Mouse (Mus musculus) T-helper 1 cell (primary cell): ENCODE results near the gene Cep57l1.

Experiments used
- in situ Hi-C: fragments of 300-600 bp; cut with MboI, MseI; formaldehyde crosslinking; loops from one replicate; pipeline ENCODE4 v1.15.1; 2025; ENCODE audit warnings: high pct_unique_total_duplicates

The Cep57l1 gene

DNA sequence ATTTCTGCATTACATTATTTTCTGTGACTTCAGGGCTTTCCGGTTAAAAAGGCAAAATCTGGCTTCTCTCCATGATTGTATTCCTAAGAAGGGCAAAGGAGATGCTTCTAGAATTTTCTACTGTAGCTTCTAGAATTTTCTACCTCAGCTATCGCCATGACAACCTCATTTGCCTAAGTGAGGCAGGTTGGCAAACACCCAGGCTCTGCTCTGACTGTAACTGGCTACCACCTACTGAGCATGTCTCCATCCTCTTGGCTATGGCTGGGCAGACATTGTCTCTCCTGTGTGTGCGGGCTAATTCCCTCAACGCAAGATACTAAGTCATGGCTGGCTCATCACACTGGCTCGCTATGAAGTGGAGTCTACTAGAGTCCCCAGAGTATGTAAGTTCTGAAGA is 63.1 kb downstream of the Cep57l1 start:
- in situ Hi-C loops: no loop called here

DNA sequence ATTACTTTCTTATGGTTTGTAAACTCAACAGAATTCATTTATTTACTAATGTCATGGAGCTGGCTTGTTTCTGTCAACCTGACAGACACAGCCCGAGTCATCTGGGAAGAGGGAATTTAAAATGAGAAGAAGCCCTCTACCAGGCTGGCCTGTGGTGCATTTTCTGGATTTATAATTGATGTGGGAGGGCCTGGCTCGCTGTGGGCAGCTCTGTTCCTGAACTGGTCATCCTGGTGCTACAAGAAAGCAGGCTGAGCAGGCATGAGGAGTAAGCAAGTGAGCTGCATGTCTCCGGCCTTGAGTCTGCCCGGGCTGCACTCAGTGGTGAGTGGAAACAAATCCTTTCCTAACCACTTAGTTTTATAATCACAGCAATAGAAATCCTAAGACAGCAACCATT is 65.7 kb downstream of the Cep57l1 start:
- in situ Hi-C loops: no loop called here

DNA sequence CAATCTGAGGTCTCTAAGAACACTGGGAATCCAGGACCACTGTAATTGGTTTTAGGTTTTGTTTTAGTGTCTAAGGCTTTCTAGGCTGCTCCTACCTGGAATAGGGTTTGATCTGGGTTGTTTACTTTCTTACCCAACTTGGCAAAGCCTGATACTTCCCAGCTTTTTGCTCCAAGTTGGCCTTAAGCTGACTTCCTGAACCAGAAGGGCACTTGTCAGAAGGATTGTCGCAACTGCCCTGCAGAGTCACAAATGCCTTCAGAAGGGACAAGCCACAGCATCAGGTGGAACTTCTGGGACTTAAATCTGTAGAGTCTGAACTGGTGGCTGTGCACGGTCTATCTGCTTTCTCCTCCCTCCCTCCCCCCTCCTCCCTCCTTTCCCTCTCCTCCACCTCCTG is 69.5 kb downstream of the Cep57l1 start:
- in situ Hi-C loops: no loop called here

DNA sequence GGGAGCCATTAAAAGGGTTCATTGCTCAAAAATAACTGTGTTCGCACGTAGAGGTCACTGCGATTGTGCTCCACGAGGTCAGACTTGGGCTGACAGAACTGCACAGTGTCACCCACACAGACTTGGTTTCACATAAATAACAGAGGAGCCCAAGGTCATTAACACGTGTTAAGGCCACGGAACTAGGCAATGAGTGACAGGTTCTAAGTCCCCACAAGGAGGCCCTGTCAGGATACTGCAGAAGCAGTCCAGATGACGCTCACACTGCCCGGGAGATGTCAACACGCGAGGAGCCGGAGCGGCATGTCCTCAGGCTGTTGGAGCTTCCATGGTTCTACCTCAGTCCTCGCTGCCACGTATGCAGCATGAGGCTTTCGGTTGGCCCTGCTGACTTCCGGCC is 72.4 kb downstream of the Cep57l1 start:
- in situ Hi-C loops: no loop called here

DNA sequence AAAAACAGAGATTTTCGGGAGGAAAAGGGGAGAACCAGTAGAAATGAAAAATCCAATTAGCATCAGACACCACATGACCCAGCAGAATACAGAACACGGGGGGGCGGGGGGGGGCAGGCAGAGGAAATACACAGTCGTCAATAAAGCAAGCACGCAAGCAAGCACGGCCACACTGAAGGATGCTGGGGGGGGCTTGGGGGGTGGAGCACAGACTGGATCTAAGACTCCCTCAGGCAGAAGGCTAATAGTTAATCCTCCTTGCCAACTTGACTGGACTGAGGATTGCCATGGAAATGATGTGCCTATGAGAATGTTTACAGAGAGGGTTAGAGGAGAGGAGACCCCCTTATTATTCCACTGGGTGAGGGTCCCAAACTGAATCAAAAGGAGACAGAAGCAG is 74.3 kb downstream of the Cep57l1 start:
- in situ Hi-C loops: no loop called here

DNA sequence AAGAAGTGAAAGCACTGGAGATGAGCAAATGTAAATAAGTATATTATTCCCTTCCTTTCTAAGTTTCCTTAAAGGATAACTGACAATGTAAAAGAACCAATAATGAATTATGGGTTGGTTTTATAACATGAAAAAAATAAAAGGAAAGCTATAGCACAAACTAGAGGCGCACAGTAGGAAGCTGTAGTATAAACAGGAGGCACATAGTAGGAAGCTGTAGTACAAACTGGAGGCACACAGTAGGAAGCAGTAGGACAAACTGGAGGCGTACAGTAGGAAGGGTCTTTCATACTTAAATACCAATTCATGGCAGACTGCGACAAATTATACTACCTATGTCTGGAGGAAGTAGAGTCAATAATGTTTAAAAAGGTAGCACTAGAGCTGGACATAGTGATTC is 76.5 kb downstream of the Cep57l1 start:
- in situ Hi-C loops: no loop called here

DNA sequence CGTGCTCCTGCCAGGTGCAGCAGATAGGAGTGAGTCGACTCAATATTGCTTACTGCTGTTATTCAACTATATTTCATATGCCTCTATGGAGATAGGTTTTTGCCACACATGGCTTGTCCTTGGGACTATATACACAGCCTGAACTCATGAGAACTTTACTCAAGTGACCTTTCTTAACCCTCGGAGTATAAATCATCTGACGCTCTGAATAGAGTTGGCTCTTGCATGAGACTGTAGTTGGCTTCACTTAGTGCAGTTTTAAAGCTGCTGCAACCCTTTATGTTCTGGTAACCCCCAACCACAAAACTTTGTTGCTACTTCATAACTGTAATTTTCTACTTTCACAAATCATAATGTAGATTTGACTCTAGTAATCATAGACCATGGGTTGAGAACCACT is 77.7 kb downstream of the Cep57l1 start:
- in situ Hi-C loops: no loop called here

DNA sequence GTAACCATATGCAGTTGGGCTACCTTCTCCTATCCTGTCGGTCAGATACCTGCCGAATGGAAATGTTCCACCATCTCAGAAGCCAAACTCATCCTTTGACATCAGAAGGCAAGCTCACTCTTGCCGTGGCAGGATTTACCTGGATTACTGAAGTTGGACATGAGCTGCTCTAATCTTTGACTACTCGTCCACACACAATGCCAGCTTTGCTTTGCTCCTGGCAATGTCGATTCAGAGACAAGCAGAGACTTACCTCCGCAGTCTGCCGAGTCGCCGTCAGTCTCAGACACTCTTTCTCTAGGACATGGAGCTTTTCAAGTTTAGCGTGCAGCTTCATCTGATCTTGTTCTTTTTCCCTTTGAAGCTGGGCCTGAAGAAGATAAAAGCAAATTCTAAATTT is 78.9 kb downstream of the Cep57l1 start:
- in situ Hi-C loops: no loop called here

DNA sequence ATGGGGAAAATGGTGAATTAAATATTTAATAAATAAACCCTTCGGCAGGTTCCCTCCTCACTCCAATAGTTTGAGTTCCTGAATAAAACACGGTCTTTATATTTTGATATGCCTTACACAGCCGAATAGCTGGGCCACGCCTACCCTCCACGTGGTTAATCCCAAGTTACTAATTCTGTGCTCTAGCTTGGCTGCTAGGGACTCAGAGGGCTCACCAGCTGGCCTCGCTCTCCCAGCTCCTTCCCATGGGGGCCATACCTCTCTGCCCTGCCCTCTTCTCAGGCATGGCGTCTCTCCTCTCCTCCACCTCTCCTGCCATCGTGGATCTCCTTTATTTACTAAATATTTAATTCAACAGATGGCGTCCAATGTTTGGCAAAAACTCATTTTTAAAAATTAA is 83.5 kb downstream of the Cep57l1 start:
- in situ Hi-C loops: no loop called here

DNA sequence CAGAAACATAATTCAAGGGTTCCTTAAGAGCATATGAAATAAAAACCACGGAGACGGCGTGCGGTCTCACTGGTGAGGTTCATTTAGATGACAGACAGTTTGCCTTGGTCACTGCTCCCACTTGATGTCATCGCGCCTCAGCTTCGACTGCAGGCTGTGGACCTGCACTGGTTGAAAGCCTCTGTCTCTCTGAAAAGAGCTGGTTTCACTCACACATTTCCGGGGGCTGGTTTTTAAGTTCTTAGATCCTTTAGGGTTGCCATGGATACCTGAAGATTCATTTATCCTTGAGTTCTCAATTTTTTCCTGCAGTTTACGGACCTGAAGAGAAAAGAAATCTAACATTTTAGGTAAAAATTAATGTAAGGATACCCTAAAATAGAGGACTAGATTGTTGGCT is 90.1 kb downstream of the Cep57l1 start:
- in situ Hi-C loops: no loop called here

DNA sequence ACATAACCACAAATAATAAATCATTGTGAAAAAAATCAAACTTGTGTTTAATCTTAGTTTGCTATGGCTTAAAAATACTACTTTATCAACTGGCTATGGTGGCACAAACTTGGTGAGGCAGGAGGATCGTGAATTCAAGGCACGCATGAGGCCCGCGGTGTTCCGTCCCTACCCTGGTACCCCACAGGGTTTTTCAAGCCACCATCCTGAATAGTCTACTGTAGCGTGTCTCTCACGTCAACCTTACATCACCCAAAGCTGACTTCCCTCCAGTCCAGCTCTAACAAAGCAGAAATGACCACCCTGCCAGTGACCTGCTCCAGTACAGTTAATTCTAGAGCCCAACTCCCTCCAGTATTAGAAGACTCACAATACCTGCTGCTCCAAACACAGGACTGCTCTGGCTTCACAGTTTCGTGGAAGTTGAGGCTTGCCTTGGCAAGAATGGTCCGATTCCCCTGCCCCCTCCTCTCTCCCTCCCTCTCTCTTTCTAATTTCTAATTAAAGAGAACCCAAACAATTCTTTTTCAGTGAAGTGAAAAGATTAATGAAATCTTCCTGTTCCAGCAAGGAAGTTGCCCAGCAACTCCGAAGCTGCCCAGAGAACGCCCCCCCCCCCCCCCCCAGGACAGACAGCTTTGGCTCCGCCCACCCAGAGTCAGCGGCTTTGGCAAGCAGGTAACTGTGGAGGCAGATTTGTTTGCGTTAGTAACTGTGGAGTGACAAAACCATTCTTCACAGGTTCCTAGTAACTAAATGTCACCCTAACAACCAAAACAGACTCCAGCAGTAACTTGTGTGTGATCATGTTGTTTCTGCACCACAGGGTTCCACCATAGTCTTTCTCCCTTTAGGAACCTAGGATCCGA is 93.4 kb downstream of the Cep57l1 start, which contains the start of gene Ccdc162:
TSS of gene Ccdc162 (minus strand) at position 606 of the 869 bp plus-strand sequence.
- in situ Hi-C loops: no loop called here

DNA sequence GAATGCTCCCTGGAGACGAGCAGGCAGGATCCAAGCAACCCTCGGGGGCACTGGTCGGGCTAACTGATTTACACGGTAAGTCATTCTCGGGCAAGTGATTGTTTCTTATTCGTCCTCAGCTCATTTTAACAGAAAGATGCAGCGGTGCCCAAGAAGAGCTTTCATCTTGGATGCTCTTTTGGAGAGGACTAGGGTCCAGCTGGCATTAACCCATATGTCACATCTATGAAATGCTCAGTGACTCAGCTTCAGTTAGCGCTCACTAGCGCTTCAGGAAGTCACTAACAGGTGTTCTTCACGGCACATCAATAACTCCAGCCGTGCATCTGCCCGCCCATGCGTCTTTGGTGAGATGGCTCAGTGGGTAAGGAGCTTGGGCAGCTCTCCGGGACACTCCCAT is 94.1 kb downstream of the Cep57l1 start:
- in situ Hi-C loops: no loop called here

DNA sequence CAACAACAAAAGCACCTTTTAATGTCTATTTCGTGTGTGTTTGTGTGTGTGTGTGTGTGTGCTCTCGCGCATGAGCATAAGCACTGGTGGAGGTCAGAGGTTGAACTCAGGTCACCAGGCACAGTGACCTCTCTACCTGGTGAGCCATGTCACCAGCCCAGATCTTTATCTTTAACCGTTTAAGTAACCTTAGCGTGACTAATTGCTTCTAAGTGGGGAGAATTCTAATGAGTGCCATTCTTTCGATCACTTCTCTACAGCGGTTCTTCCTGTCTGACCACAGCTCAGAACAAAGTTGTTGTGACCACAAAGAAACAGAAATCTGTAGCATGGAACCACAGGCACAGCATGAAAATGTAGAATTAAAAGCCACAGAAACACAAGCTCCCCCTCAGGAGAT is 98.2 kb downstream of the Cep57l1 start:
- in situ Hi-C loops: no loop called here

DNA sequence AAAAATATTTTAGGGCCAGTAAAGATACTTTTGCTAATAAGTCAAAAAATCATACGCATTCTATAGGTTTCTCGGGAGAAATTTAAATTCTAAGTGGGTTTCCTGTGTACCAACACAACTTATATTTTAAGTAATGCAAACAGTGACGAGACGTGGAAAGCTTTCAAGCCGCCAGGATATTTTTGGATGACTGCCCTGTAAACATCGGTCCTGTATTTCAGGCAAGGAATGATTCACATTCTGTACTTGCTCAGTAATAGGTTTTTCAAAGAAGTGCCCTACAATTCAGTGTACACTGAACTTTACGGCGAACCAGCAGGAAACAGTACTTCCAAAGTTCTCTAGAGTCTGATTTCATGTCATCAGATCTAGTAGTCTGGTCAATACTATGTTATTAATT is 98.9 kb downstream of the Cep57l1 start:
- in situ Hi-C loops: no loop called here

DNA sequence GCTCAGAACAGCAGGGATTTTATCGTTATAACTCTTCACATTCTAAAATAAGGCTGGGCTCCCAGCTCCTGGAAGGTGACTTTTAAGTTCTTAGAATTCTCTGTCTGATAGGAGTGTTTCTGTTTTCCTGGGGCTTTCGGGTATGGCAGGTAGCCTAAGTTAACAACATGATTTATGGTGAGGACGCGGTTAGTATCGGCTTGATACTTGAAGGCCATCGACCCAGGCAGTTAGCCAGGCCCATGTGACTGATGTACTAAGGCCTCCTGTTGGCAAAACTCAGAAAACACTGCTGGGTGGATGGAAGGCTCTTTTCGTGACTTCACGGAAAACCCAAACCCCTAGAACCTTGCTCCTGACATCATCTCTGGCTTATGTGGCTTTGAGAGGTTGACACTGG is 100.3 kb downstream of the Cep57l1 start:
- in situ Hi-C loops: no loop called here

DNA sequence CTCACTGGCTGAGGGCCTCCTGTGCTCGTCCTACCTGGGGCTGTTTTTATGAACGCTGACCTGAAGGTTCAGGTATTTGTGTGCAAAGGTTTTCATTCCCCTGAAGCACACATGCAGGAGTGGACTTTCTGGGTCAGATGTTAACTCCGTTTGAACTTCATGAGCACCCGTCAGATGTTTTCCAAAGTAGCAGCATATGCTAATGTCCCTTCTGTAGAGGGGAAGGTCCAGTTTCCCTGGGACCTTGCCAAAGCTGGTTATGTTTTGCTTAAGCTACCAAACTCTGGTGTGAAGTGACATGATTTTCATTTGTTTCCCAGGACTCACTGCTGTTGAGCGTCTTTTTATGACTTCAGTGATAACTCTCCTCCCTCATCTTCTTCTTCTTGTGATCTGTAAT is 110.0 kb downstream of the Cep57l1 start:
- in situ Hi-C loops: loop anchor here (25.0 kb wide), 1 partner anchor 687 kb away; no protein-coding TSS in a partner anchor

DNA sequence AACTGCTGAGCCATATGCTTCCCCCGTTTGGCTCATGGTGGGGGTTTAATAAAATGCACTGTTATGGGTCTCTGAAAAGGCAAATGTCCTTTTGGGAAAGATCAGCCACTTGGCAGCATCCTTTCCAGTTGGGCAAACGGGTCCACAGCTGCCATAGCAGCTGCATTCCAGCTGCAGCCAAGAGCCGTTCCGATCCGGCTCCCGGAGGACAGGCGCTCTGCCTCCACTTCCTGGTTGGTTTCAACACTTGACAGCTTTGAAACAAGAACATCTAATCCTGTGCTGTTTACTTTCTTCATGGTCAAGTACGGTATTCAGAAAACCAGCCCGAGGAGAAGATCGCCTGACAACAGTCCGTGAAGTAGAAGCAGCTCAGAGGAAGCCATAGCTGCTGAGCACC is 112.6 kb downstream of the Cep57l1 start:
- in situ Hi-C loops: loop anchor here (25.0 kb wide), 1 partner anchor 685 kb away; no protein-coding TSS in a partner anchor

DNA sequence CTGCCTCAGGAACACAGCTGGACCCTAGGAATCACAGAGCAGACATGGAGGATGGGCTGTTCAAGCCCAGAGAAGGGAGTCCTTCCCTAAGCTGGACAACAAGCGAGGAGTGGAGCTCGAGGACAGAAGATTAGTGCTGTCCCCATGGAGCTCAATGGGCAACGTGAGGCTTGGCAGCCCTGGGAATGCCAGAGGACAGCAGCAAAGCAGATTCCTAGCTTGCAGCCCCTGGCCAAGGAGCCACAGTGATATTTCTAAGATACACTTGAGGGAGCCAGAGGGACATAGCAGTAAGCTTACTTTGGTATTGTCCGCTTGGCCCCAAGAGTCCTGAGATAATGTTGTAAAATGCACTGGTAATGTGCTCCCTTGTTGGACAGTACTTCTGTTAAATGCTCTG is 118.7 kb downstream of the Cep57l1 start:
- in situ Hi-C loops: loop anchor here (5.0 to 25.0 kb wide), 3 partner anchors 184 to 679 kb away; no protein-coding TSS in a partner anchor

DNA sequence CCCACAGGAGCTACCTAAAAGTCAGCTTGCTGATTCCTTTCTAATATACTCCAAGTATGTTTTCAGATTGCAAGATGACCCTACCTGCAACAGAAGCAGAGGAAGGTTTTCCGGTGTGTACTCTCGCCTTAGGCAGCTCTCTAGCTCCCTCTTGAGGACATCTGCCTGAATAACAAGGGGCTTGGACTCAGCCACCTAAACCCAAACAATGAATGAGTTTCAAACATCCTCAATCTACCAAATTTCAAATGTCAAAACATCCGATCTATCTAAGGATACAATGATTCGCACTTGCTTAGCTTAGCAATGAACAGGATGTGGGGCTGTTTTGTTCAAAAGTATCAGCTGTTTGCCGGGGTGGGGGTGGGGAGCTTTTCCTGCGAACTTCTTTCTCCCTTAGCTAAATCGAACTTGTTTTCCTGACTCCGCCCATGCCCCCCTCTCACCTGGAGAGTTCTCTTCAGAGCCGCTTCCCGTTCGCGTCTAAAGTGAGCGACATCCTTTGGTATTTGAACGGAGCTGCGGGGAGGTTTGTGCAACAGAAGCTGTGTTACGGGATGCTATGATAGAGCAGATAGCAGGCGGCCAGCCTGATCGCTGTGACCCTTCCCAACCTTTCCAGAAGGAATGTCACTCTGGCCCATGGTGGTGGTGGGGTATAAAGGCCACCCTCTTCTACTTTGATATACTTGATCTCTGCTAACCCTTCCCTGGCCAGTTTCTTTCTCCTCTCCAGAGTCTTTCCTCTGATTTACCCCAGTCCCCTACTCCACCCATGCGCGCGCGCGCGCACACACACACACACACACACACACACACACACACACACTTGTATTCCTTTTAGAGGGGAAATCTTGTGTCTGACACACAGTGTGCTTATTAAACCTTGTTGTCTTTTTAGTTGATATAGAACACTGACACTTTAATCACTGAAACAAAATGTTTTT is 119.5 kb downstream of the Cep57l1 start:
- in situ Hi-C loops: loop anchor here (5.0 to 25.0 kb wide), 3 partner anchors 183 to 678 kb away; no protein-coding TSS in a partner anchor

DNA sequence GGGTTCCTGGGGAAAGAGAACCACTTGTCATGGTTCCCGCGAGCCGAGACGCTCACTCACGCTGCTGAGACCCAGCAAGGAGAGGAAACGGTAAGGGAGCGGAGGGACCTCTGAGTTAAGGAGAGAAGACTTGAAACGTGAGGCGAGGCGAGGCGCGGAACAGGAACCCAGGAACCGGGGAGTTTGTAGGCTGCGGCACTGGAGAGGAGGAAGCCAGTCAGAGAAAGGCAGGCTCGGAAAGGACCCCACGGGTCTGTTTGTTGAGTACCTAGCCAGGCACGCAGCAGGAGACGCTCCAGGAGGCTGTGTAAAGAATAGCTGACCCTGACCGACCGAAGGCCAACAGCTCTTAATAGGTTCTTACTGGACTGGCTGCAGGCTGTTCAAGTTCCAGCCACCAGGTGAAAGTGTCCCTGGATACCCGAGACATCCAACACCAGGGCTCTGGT is 125.1 kb downstream of the Cep57l1 start:
- in situ Hi-C loops: loop anchor here (25.0 kb wide), 1 partner anchor 672 kb away; no protein-coding TSS in a partner anchor

DNA sequence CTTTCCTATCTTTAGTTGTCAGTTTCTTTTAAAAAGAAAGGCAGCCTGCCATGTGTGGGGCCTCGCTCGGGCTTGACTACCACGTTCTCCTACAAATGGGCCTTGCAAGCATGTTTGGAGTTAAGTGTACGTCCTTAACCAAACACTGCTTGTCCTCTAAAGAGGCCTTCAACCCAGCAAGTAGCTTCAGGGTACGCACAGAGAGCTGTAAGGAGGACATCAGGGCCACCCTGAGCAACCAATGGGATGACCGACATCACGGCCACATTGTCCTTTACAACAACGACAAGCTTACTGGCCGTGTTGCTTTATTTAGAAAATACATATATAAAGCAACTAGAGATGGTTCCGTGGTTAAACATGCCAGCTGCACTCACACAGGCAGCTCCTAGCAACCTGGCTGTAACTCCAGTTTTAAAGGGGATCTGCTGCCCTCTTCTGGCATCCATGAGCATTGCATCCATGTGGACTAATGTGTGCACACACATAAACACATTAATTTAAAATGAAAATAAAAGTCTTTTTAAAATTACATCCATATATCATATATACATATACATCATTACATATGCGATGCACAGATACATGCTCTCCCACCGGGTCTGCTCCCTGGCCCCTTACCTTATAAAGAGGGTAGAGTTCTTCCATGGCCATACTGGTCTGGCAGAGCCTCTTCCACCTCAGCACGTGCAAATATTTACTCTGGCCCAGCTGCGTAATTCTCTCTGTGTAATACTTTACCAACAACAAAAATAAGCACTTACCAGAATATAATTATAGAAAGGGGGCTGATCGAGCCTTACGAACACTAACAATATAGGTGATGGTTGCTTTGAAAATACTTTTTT is 126.9 kb downstream of the Cep57l1 start:
- in situ Hi-C loops: loop anchor here (25.0 kb wide), 1 partner anchor 670 kb away; no protein-coding TSS in a partner anchor
